Mouse (Mus musculus) midbrain, postnatal 0 days (tissue): ENCODE measurements at regions not wholly inside any gene's neighbourhood (a gene's known extent, or its start where the extent isn't known, plus 50 kb on each side); places are given as distances from the start of the nearest gene placed in this dataset.

Experiments used
- ATAC-seq: fragments of 200-750 bp; cut with Nextera tagmentation; 2 replicates; pipeline ENCODE4 v1.8.0; 2017; ENCODE audit warnings: moderate number of reproducible peaks, mild to moderate bottlenecking, moderate TSS enrichment, moderate library complexity; ENCODE audit not compliant: low FRiP score
- DNase-seq: peaks from one replicate; pipeline ENCODE4 v3.0.0-alpha.2; 2015; ENCODE audit warnings: low spot score
- H3K27ac ChIP-seq: fragments of 300-500 bp; sonication (generic); 2 replicates; pipeline ENCODE4 v1.5.1; 2014; ENCODE audit warnings: low read depth, mild to moderate bottlenecking, low read length, mixed read lengths
- H3K27me3 ChIP-seq: fragments of 300-500 bp; sonication (generic); 2 replicates; pipeline ENCODE4 v1.6.1; 2014; ENCODE audit warnings: low read length, control low read depth, mixed read lengths; ENCODE audit not compliant: insufficient read depth
- H3K36me3 ChIP-seq: fragments of 300-500 bp; sonication (generic); 2 replicates; pipeline ENCODE4 v1.6.1; 2014; ENCODE audit warnings: low read length, control low read depth, mixed read lengths; ENCODE audit not compliant: insufficient read depth
- H3K4me1 ChIP-seq: fragments of 300-500 bp; sonication (generic); 2 replicates; pipeline ENCODE4 v1.6.1; 2014; ENCODE audit warnings: mild to moderate bottlenecking, control low read depth, antibody characterized with exemption, low read length, mixed read lengths; ENCODE audit not compliant: insufficient read depth
- H3K4me2 ChIP-seq: fragments of 300-500 bp; sonication (generic); 2 replicates; pipeline ENCODE4 v1.6.1; 2014; ENCODE audit warnings: low read depth, mild to moderate bottlenecking, low read length, mixed read lengths; ENCODE audit not compliant: poor library complexity, severe bottlenecking
- H3K4me3 ChIP-seq: fragments of 300-500 bp; sonication (generic); 2 replicates; pipeline ENCODE4 v1.5.1; 2014; ENCODE audit warnings: low read depth, mild to moderate bottlenecking, low read length, moderate library complexity
- H3K9ac ChIP-seq: fragments of 300-500 bp; sonication (generic); replicated peaks from 2 replicates; pipeline ENCODE4 v1.6.1; 2014; ENCODE audit warnings: mild to moderate bottlenecking, low read length, moderate library complexity, mixed read lengths; ENCODE audit not compliant: poor library complexity, severe bottlenecking
- H3K9me3 ChIP-seq: fragments of 300-500 bp; sonication (generic); 2 replicates; pipeline ENCODE4 v1.6.1; 2016; ENCODE audit warnings: low read length, control low read depth
- CTCF ChIP-seq: IDR thresholded peaks from 2 replicates; pipeline ENCODE4 v1.5.1; 2016; ENCODE audit warnings: antibody characterized with exemption, mild to moderate bottlenecking
- WGBS: fragments of 180-500 bp; shearing (Covaris S2); extraction: QIAGEN DNeasy Blood & Tissue Kit; methylation state at CpG from one replicate; pipeline ENCODE4 v1.1.7; 2014; 5-methylcytosine and 5-hydroxymethylcytosine counted together

- TF ChIP-seq CTCF, result no peak
- H3K9me3 ChIP-seq, result no peaks in the 10 kb centered on the region
- DNase-seq, result no peak
- no peak overlapping the region for H3K27ac ChIP-seq
- 2% methylated on average over 27 of the region's 27 CpGs for WGBS
- H3K4me2 ChIP-seq, result no peak overlapping the region
- no peaks in the 10 kb centered on the region for H3K36me3 ChIP-seq
- peaks cover 25% of the 10 kb centered on the region for H3K27me3 ChIP-seq
- no peak overlapping the region for H3K9ac ChIP-seq
- H3K4me3 ChIP-seq, result no peak overlapping the region
- ATAC-seq, result no peak
- no peaks in the 10 kb centered on the region for H3K4me1 ChIP-seq
Observed at GRCm38 (mm10) chr3:96343471-96344120, 49.8 kb upstream of the Fcgr1 start.
